16 mouse cellular contexts compared by ENCODE assay signal in genomic region chrX:162452642-162453041, GRCm38 (mm10).
DNase-seq lines count a peak whose midpoint lies in the region; TF ChIP-seq lines count a peak whose summit lies in the region.
"Had no signal": no experiment of that assay in that cellular context is flagged by ENCODE, and none has a peak within 500 bp of the region (broad histone marks: within the 10 kb centered on the region; RNA-seq: fewer than 3 reads in every experiment).

No protein-coding gene starts in this region.

- peak; percentile 45 to 56; a peak in 1 of 4 replicates for TF ChIP-seq EP300 in MEL (IDR thresholded peaks at IDR 0.05; ENCODE audit: low read depth in 1 of 2, low read length in 2 of 2)

- H3K27ac ChIP-seq in MEL (ENCODE audit: control insufficient read depth, low read depth, low read length) = 0 out of 2 replicates have a peak overlapping the region, but pooled peaks have one; percentile 17

- H3K9me3 ChIP-seq in MEL (replicated peaks; ENCODE audit: insufficient read depth, low read length) = no peaks in the 10 kb centered on the region
- H3K9me3 ChIP-seq: G1E had no signal

- DNase-seq in MEL (ENCODE audit: low read depth, low spot score) = peak; percentile 26
- DNase-seq in spleen, postnatal 10 days (ENCODE audit: low spot score in 2 of 2) = no peak
- DNase-seq: adrenal gland, adult 2 months; adrenal gland, adult 8-10 months; adrenal gland, postnatal 10 days; adrenal gland, postnatal 14 days; adrenal gland, postnatal 25 days; adrenal gland, postnatal 36 days; B cell, adult 2 months; cerebellum, adult 11 months; cerebellum, adult 11-12 months; cerebellum, adult 18-20 months; cerebellum, adult 2 months; cerebellum, adult 8-10 months had no signal

- no peaks in the 10 kb centered on the region for H3K27me3 ChIP-seq in MEL (ENCODE audit: control insufficient read depth in 1 of 2, insufficient read depth in 2 of 2, low read length in 2 of 2)
- H3K27me3 ChIP-seq: CH12.LX had no signal

- H3K4me1 ChIP-seq in MEL (ENCODE audit: control insufficient read depth in 1 of 2, insufficient read depth in 2 of 2, low read length in 2 of 2) = peaks cover 25 to 29% of the 10 kb centered on the region in 2 experiments

- no peak for TF ChIP-seq POLR2A in MEL (IDR thresholded peaks at IDR 0.05; ENCODE audit: control insufficient read depth in 1 of 2, insufficient read depth in 1 of 2, low read depth in 1 of 2, low read length in 2 of 2, poor library complexity in 1 of 2)

- peaks cover 0 to 46% of the 10 kb centered on the region in 2 experiments; a peak in 2 of 4 replicates for H3K36me3 ChIP-seq in MEL (ENCODE audit: control insufficient read depth in 1 of 2, insufficient read depth in 2 of 2, low read length in 2 of 2)
- H3K36me3 ChIP-seq: G1E had no signal

- TF ChIP-seq RAD21 in MEL (IDR thresholded peaks at IDR 0.05; ENCODE audit: low read depth, low read length) = no peak

- no peaks in the 10 kb centered on the region for H3K79me2 ChIP-seq in MEL (ENCODE audit: control insufficient read depth, insufficient read depth, low read length, poor library complexity)

- H3K9ac ChIP-seq in MEL (ENCODE audit: control insufficient read depth, low read depth, low read length, poor library complexity, severe bottlenecking) = no peak overlapping the region

- no peak overlapping the region for H3K4me3 ChIP-seq in MEL (ENCODE audit: control insufficient read depth in 1 of 2, insufficient read depth in 1 of 2, low read depth in 2 of 2, low read length in 2 of 2)

- TF ChIP-seq CTCF in MEL (IDR thresholded peaks at IDR 0.05 in 2 of 3, conservative IDR thresholded peaks at IDR 0.05 in 1 of 3; ENCODE audit: control insufficient read depth in 1 of 3, insufficient read depth in 1 of 3, low read depth in 2 of 3, low read length in 3 of 3, poor library complexity in 1 of 3, severe bottlenecking in 1 of 3) = no peak

TF ChIP-seq in MEL, 35 proteins besides CTCF, POLR2A, EP300 and RAD21:
- TF ChIP-seq ZKSCAN1 (IDR thresholded peaks at IDR 0.05; ENCODE audit: low read depth, low read length) (no peak), ZNF384 (IDR thresholded peaks at IDR 0.05; ENCODE audit: low read depth, low read length) (no peak), MEF2A (IDR thresholded peaks at IDR 0.05; ENCODE audit: extremely low read depth, insufficient replicate concordance, low read depth, low read length, poor library complexity, severe bottlenecking) (peak; percentile 70; the same call in 1 of the 2 replicates)
